Mouse (Mus musculus) heart, postnatal 25 days (tissue): ENCODE data around the gene Olfr183. TPM values are rescaled to one million over a fixed set of nuclear protein-coding genes. Genes with fewer than 3 reads are reported as not detected.
"Not testable (repeated sequence)": the region's sequence is repeated elsewhere in the genome, so short reads cannot be mapped to it uniquely, and the experiment has no call there.

Source experiments
- DNase-seq: peaks from one replicate; pipeline ENCODE4 v3.0.0; 2022; ENCODE audit warnings: low spot score
- intact Hi-C: fragments of 180-260 bp; cut with DNase I; formaldehyde crosslinking; loops from one replicate; pipeline ENCODE4 v1.15.1; 2025
- total RNA-seq, 2 experiments: library from RNA; stranded (reverse); gene quantifications; 2 replicates each; pipeline ENCODE4 v1.2.3; 2021

Gene Olfr183
- not detected for total RNA-seq

GRCm38 (mm10) chr16:58995057-58995456 lies at the start of gene Olfr183:
Gene Olfr183, plus strand, starts transcription at chr16:58995357.
- DNase-seq = no peak
- intact Hi-C loops = no loop called here

GRCm38 (mm10) chr16:59007146-59007545 lies 12.0 kb downstream of the Olfr183 start:
- no peak for DNase-seq
- intact Hi-C loops = no loop called here

GRCm38 (mm10) chr16:59013357-59014018 lies 18.3 kb downstream of the Olfr183 start:
- DNase-seq = no peak

DNA sequence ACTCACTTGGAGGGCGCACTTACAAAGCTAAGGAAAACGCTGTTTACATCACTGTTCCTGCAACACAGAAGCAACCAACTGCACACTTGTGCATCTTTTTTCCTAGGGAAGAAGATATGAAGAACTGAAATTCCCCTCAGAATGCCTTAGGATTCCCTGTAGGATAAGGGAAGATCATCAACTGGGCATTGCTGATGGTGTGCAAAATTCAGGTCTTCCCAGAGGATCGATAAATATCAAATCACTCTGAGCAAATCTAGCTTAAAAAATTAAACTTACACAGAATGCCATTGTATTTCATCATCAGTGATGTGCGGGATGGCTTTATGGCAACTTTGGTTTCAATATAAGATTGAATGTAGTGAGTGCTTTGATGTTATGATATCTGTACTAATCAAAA lies 35.0 kb downstream of the Olfr183 start, which contains the start of gene Olfr186:
Gene Olfr186, minus strand, starts transcription at position 101 of the 400 bp plus-strand sequence.
- intact Hi-C loops = no loop called here
- no peak for DNase-seq

More at GRCm38 (mm10) chr16:59013357-59014018, 18.3 kb downstream of the Olfr183 start:
- intact Hi-C loops = no loop called here

DNA sequence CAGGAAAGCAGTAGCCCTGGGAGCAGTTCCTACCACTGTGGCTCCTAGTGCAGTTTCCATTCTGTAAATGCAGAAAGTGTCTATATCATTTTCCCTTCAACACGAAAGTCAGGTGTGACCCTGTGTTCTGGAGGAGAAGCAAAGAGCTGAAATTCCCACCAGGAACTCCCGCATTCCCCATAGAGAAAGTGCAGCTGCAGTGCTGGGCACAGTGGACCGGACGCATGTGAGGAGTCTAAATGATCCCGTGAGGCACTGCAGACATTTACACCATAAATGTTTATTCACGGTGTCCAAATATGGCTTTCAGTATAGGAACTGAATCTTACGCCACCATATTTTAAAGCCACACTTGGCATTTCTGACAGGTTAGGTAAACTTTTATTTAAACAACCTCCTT lies 44.6 kb downstream of the Olfr183 start, which contains the start of gene Olfr187:
Gene Olfr187, minus strand, starts transcription at position 58 of the 400 bp plus-strand sequence.
- intact Hi-C loops = no loop called here
- no peak for DNase-seq

DNA sequence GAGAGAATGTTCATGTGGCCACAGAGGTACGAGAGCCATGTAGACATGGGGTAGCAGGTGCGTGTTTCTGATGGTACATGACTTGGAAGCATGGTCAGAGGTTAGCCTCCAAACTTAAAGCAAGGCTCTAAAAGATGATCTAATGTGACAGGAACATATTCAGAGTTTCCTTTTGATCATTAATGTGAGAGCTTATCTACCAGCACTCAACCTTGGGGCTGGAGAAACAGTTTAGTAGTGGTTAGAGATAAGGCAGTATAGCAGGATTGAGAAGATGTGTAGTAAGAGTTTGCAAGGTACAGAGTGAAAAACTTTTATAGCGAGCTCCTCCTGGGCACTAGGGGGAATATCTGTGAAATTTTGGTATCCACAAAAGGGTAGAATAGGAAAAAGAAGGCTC lies 50.7 kb downstream of the Olfr183 start:
- intact Hi-C loops = no loop called here
- no peak for DNase-seq

- intact Hi-C loops = no loop called here
- no peak for DNase-seq
Measured at GRCm38 (mm10) chr16:59047579-59047978, 52.4 kb downstream of the Olfr183 start.

DNA sequence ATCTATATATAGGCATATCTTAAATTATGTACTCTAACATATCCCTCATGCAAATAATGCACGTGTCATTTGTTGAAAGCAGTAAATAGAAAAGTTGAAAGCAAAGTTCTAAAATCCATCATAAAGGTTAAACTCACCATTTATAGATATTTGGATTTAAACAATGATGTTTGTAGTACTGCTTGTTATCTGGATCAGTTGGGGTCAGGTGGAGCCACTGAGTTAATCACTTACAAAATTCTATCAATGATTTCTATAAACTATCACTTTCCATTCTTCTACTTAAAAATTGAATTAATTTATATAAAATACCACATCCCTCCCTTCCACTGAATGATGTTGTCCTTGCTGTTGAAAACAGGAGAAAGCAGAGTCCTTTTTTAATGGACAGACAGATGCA lies 53.7 kb downstream of the Olfr183 start:
- no peak for DNase-seq
- intact Hi-C loops = no loop called here

DNA sequence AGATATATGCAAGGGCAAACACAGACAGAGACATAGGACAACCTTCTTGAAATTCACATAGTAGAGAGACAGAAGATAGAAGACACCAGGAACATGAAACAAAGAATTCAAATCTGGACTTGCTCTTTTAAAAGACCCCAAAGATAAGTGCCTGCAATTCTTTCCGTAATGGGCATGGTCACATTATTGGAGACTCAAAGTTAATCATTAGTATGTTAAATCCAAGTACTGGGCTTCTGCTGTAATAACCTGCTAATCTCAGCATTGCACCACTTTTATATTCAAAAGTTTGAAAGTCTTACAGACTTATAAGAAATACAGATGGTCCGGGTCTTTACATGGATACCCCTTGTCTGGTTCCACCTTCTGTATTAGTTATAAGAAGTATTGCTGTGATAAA lies 54.1 kb downstream of the Olfr183 start:
- intact Hi-C loops, DNase-seq: not testable (repeated sequence)

Other genes with a start within 250 kb of the Olfr183 start
- not detected for gene Olfr172, start 232.2 kb upstream of the Olfr183 start, total RNA-seq
- gene Olfr173, start 195.1 kb upstream of the Olfr183 start, total RNA-seq = not detected
- gene Olfr175-ps1, start 168.6 kb upstream of the Olfr183 start, total RNA-seq = not detected
- gene Olfr177, start 120.6 kb upstream of the Olfr183 start, total RNA-seq = not detected
- not detected for gene Olfr178, start 103.3 kb upstream of the Olfr183 start, total RNA-seq
- not detected for gene Olfr181, start 66.6 kb upstream of the Olfr183 start, total RNA-seq
- gene Olfr180, start 66.0 kb upstream of the Olfr183 start, total RNA-seq = not detected
- gene Olfr186, start 34.9 kb downstream of the Olfr183 start, total RNA-seq = not detected
- not detected for gene Olfr187, start 44.4 kb downstream of the Olfr183 start, total RNA-seq
- not detected for gene Olfr190, start 82.6 kb downstream of the Olfr183 start, total RNA-seq
- gene Olfr191, start 94.5 kb downstream of the Olfr183 start, total RNA-seq = not detected
- not detected for gene Olfr193, start 116.5 kb downstream of the Olfr183 start, total RNA-seq
- gene Olfr194, start 125.7 kb downstream of the Olfr183 start, total RNA-seq = not detected
- not detected for gene Olfr195, start 151.7 kb downstream of the Olfr183 start, total RNA-seq
- gene Olfr196, start 175.1 kb downstream of the Olfr183 start, total RNA-seq = not detected
- gene Olfr198, start 208.2 kb downstream of the Olfr183 start, total RNA-seq = not detected
- gene Olfr199, start 224.4 kb downstream of the Olfr183 start, total RNA-seq = not detected